In the genomic region with DNA sequence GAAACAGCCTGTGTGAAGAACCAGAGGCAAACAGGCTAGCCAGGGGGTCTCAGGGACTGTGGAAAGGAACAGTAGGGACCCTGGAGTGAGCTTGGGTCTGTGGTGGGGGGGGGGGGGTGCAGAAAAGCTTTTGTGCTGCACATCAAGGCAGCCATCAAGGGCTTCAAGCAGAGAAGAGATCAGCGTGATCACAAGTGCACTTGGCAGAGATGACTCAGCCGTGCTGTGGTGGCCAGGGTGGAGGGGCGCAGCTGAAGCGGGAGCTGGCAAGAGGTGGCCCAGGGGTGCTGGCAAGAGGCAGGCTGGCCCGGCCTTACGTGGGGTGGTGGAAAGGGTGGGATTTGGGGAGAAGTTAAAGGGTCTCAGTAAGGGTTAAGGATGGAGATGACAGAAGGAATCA, we compare ENCODE assay signal across 30 mouse cellular contexts. TPM values are rescaled to one million over a fixed set of nuclear protein-coding genes. Genes with fewer than 3 reads are reported as not detected.
DNase-seq lines count a peak whose midpoint lies in the region; ATAC-seq and TF ChIP-seq lines count a peak whose summit lies in the region.
"Had no signal": no experiment of that assay in that cellular context is flagged by ENCODE, and none has a peak within 500 bp of the region (broad histone marks: within the 10 kb centered on the region; RNA-seq: fewer than 3 reads in every experiment).

No protein-coding gene starts in this region.

- no peak overlapping the region for H3K4me2 ChIP-seq in forebrain, embryonic 13.5 days
- H3K4me2 ChIP-seq in forebrain, embryonic 16.5 days (ENCODE audit: low read length), result no peak overlapping the region
- H3K4me2 ChIP-seq in hindbrain, embryonic 16.5 days (ENCODE audit: low read length), result no peak overlapping the region
- H3K4me2 ChIP-seq in midbrain, embryonic 11.5 days, result no peak overlapping the region
- H3K4me2 ChIP-seq: embryonic facial prominence, embryonic 12.5 days; heart, embryonic 13.5 days; intestine, embryonic 15.5 days; liver, embryonic 12.5 days; neural tube, embryonic 15.5 days had no signal

- 53% methylated on average over 6 of the region's 6 CpGs for WGBS in forebrain, embryonic 13.5 days
- WGBS in forebrain, embryonic 16.5 days, result 55% methylated on average over 6 of the region's 6 CpGs
- WGBS in hindbrain, embryonic 16.5 days, result 42% methylated on average over 6 of the region's 6 CpGs
- 48% methylated on average over 6 of the region's 6 CpGs for WGBS in hindbrain, embryonic 10.5 days
- 50% methylated on average over 6 of the region's 6 CpGs for WGBS in midbrain, embryonic 11.5 days
- WGBS in midbrain, embryonic 10.5 days, result 38% methylated on average over 6 of the region's 6 CpGs
- 15% methylated on average over 6 of the region's 6 CpGs for WGBS in olfactory bulb, adult 2 months

- no peaks in the 10 kb centered on the region for H3K9me3 ChIP-seq in forebrain, embryonic 13.5 days (replicated peaks)
- H3K9me3 ChIP-seq in forebrain, embryonic 16.5 days (ENCODE audit: control insufficient read depth, low read length), result no peaks in the 10 kb centered on the region
- H3K9me3 ChIP-seq in hindbrain, embryonic 16.5 days (ENCODE audit: control insufficient read depth, low read length), result no peaks in the 10 kb centered on the region
- no peaks in the 10 kb centered on the region for H3K9me3 ChIP-seq in hindbrain, embryonic 10.5 days
- no peaks in the 10 kb centered on the region for H3K9me3 ChIP-seq in midbrain, embryonic 11.5 days (ENCODE audit: control insufficient read depth, low read length)
- H3K9me3 ChIP-seq in midbrain, embryonic 10.5 days (replicated peaks), result no peaks in the 10 kb centered on the region
- H3K9me3 ChIP-seq: embryonic facial prominence, embryonic 12.5 days; heart, embryonic 13.5 days; intestine, embryonic 15.5 days; liver, embryonic 12.5 days; neural tube, embryonic 15.5 days had no signal

- DNase-seq in hindbrain, embryonic 10.5 days (ENCODE audit: low spot score), result no peak
- no peak for DNase-seq in midbrain, embryonic 11.5 days (ENCODE audit: low spot score, missing footprints)
- no peak for DNase-seq in midbrain, embryonic 10.5 days (ENCODE audit: low spot score)
- no peak for DNase-seq in right cerebral cortex, postnatal 4 days
- DNase-seq: adrenal gland, adult 8-10 months; cerebellum, adult 9-10 months; cerebellum, postnatal 36 days; gastrocnemius, postnatal 10 days; heart, postnatal 10 days; kidney, adult 2 months; kidney, postnatal 25 days; liver, postnatal 0 days; lung, postnatal 36 days; thymus, adult 18-20 months; thymus, postnatal 25 days had no signal

- TF ChIP-seq CTCF in olfactory bulb, adult 2 months (IDR thresholded peaks at IDR 0.05; ENCODE audit: insufficient read depth, low read depth, low read length), result no peak

- no peak for TF ChIP-seq POLR2A in olfactory bulb, adult 2 months (IDR thresholded peaks at IDR 0.05; ENCODE audit: insufficient read depth, low read depth, low read length)

- no peak overlapping the region for H3K4me3 ChIP-seq in forebrain, embryonic 13.5 days
- H3K4me3 ChIP-seq in forebrain, embryonic 16.5 days (replicated peaks; ENCODE audit: low read length), result no peak overlapping the region
- H3K4me3 ChIP-seq in hindbrain, embryonic 16.5 days (ENCODE audit: low read length), result no peak overlapping the region
- H3K4me3 ChIP-seq in hindbrain, embryonic 10.5 days, result no peak overlapping the region
- H3K4me3 ChIP-seq in midbrain, embryonic 11.5 days (ENCODE audit: low read depth, low read length), result no peak overlapping the region
- H3K4me3 ChIP-seq in midbrain, embryonic 10.5 days, result no peak overlapping the region
- no peak overlapping the region for H3K4me3 ChIP-seq in olfactory bulb, adult 2 months (ENCODE audit: insufficient read depth, low read depth, low read length)
- H3K4me3 ChIP-seq: embryonic facial prominence, embryonic 12.5 days; erythroblast, embryonic 14.5 days; heart, embryonic 13.5 days; intestine, embryonic 15.5 days; left cerebral cortex, adult 2 months; liver, embryonic 12.5 days; neural tube, embryonic 15.5 days had no signal

- H3K36me3 ChIP-seq in forebrain, embryonic 13.5 days (ENCODE audit: poor library complexity, severe bottlenecking), result no peaks in the 10 kb centered on the region
- no peaks in the 10 kb centered on the region for H3K36me3 ChIP-seq in forebrain, embryonic 16.5 days (ENCODE audit: control insufficient read depth, insufficient read depth)
- no peaks in the 10 kb centered on the region for H3K36me3 ChIP-seq in hindbrain, embryonic 16.5 days (ENCODE audit: control insufficient read depth, insufficient read depth, low read length)
- H3K36me3 ChIP-seq in hindbrain, embryonic 10.5 days, result no peaks in the 10 kb centered on the region
- H3K36me3 ChIP-seq in midbrain, embryonic 11.5 days (ENCODE audit: control insufficient read depth, insufficient read depth, low read length), result no peaks in the 10 kb centered on the region
- no peaks in the 10 kb centered on the region for H3K36me3 ChIP-seq in midbrain, embryonic 10.5 days
- H3K36me3 ChIP-seq: embryonic facial prominence, embryonic 12.5 days; G1E; heart, embryonic 13.5 days; intestine, embryonic 15.5 days; liver, embryonic 12.5 days; neural tube, embryonic 15.5 days had no signal

- 0 out of 2 replicates have a peak, but pooled peaks cover 4% of the 10 kb centered on the region for H3K4me1 ChIP-seq in forebrain, embryonic 13.5 days
- H3K4me1 ChIP-seq in forebrain, embryonic 16.5 days (replicated peaks; ENCODE audit: control insufficient read depth, insufficient read depth, low read length), result peaks cover 3% of the 10 kb centered on the region
- H3K4me1 ChIP-seq in hindbrain, embryonic 16.5 days (ENCODE audit: control insufficient read depth, insufficient read depth, low read depth, low read length), result peaks cover 4% of the 10 kb centered on the region; the same call in 1 of the 2 replicates
- H3K4me1 ChIP-seq in hindbrain, embryonic 10.5 days (replicated peaks), result peaks cover 15% of the 10 kb centered on the region
- H3K4me1 ChIP-seq in midbrain, embryonic 11.5 days (ENCODE audit: control insufficient read depth, insufficient read depth, low read length), result no peaks in the 10 kb centered on the region
- peaks cover 16% of the 10 kb centered on the region for H3K4me1 ChIP-seq in midbrain, embryonic 10.5 days
- peaks cover 18% of the 10 kb centered on the region for H3K4me1 ChIP-seq in olfactory bulb, adult 2 months (ENCODE audit: control insufficient read depth, insufficient read depth, low read length)
- H3K4me1 ChIP-seq: heart, embryonic 13.5 days; intestine, embryonic 15.5 days; liver, embryonic 12.5 days had no signal

- ATAC-seq in forebrain, embryonic 13.5 days, result 0 out of 2 replicates have a peak, but pooled peaks have one; percentile 16
- no peak for ATAC-seq in forebrain, embryonic 16.5 days
- peak; percentile 6; the same call in 1 of the 2 replicates for ATAC-seq in hindbrain, embryonic 16.5 days
- ATAC-seq in midbrain, embryonic 11.5 days (ENCODE audit: low FRiP score), result peak; percentile 29
- ATAC-seq: intestine, embryonic 15.5 days; liver, embryonic 12.5 days; liver, postnatal 0 days had no signal

- H3K27ac ChIP-seq in forebrain, embryonic 13.5 days, result no peak overlapping the region
- H3K27ac ChIP-seq in forebrain, embryonic 16.5 days (ENCODE audit: low read length), result no peak overlapping the region
- no peak overlapping the region for H3K27ac ChIP-seq in hindbrain, embryonic 16.5 days (ENCODE audit: low read depth, low read length)
- no peak overlapping the region for H3K27ac ChIP-seq in hindbrain, embryonic 10.5 days
- no peak overlapping the region for H3K27ac ChIP-seq in midbrain, embryonic 11.5 days (ENCODE audit: low read depth, low read length)
- H3K27ac ChIP-seq in midbrain, embryonic 10.5 days (replicated peaks), result no peak overlapping the region
- peak overlapping the region; percentile 12; the same call in 1 of the 2 replicates for H3K27ac ChIP-seq in olfactory bulb, adult 2 months (ENCODE audit: insufficient read depth, low read depth, low read length)
- H3K27ac ChIP-seq: embryonic facial prominence, embryonic 12.5 days; heart, embryonic 13.5 days; intestine, embryonic 15.5 days; left cerebral cortex, adult 2 months; liver, embryonic 12.5 days; neural tube, embryonic 15.5 days; stomach, postnatal 0 days had no signal

- no peaks in the 10 kb centered on the region for H3K27me3 ChIP-seq in forebrain, embryonic 13.5 days
- H3K27me3 ChIP-seq in forebrain, embryonic 16.5 days (replicated peaks; ENCODE audit: control insufficient read depth, insufficient read depth, low read length), result no peaks in the 10 kb centered on the region
- H3K27me3 ChIP-seq in hindbrain, embryonic 16.5 days (replicated peaks; ENCODE audit: control insufficient read depth, insufficient read depth, low read length), result no peaks in the 10 kb centered on the region
- H3K27me3 ChIP-seq in hindbrain, embryonic 10.5 days (ENCODE audit: insufficient read depth, poor library complexity, severe bottlenecking), result peaks cover 13% of the 10 kb centered on the region
- no peaks in the 10 kb centered on the region for H3K27me3 ChIP-seq in midbrain, embryonic 11.5 days (ENCODE audit: control insufficient read depth, insufficient read depth, low read length)
- no peaks in the 10 kb centered on the region; the same call in 1 of the 2 replicates for H3K27me3 ChIP-seq in midbrain, embryonic 10.5 days (ENCODE audit: low read depth, poor library complexity, severe bottlenecking)
- H3K27me3 ChIP-seq: intestine, embryonic 15.5 days; neural tube, embryonic 15.5 days had no signal

- H3K9ac ChIP-seq in forebrain, embryonic 13.5 days, result no peak overlapping the region
- H3K9ac ChIP-seq in forebrain, embryonic 16.5 days (replicated peaks; ENCODE audit: low read depth, low read length), result no peak overlapping the region
- H3K9ac ChIP-seq in hindbrain, embryonic 16.5 days (ENCODE audit: low read depth, low read length), result no peak overlapping the region; the same call in 1 of the 2 replicates
- no peak overlapping the region for H3K9ac ChIP-seq in midbrain, embryonic 11.5 days (ENCODE audit: low read length)
- H3K9ac ChIP-seq: embryonic facial prominence, embryonic 12.5 days; heart, embryonic 13.5 days; intestine, embryonic 15.5 days; liver, embryonic 12.5 days; liver, postnatal 0 days; neural tube, embryonic 15.5 days had no signal

RNA-seq across cellular contexts. Expression of a gene that starts 48.6 kb away (rescaled TPM):
- 2.7 and 3.5 TPM in 2 replicates for polyA plus RNA-seq in forebrain, embryonic 13.5 days (2015; fragmentation: Nextera tagmentation; extraction: Ambion mirVana)
- 3.9 and 6.2 TPM in 2 replicates for polyA plus RNA-seq in forebrain, embryonic 16.5 days (2015; fragmentation: Nextera tagmentation; extraction: Ambion mirVana)
- polyA plus RNA-seq in hindbrain, embryonic 16.5 days (2015; fragmentation: Nextera tagmentation; extraction: Ambion mirVana), result 12.7 and 13.0 TPM in 2 replicates
- polyA plus RNA-seq in hindbrain, embryonic 10.5 days (2016; fragmentation: Nextera tagmentation; extraction: Ambion mirVana), result 0.26 and 1.5 TPM in 2 replicates
- 0.72 and 0.88 TPM in 2 replicates for polyA plus RNA-seq in midbrain, embryonic 11.5 days (2014; fragmentation: Nextera tagmentation; extraction: Ambion mirVana)
- 0.23 and 0.67 TPM in 2 replicates for polyA plus RNA-seq in midbrain, embryonic 10.5 days (2016; fragmentation: Nextera tagmentation; extraction: Ambion mirVana)
- not detected in 2 replicates for polyA plus RNA-seq in olfactory bulb, adult 2 months (2012; ENCODE audit: insufficient read depth, insufficient read length, low replicate concordance, missing spikeins)
- polyA plus RNA-seq: erythroblast, embryonic 14.5 days; G1E; heart, embryonic 13.5 days; liver, embryonic 12.5 days; liver, postnatal 0 days; lung, embryonic 16.5 days; spleen, adult 2 months had no signal
